Mouse (Mus musculus) testis, postnatal 14 days (tissue): Measurements from ENCODE around the gene Zdhhc4.
A peak's percentile ranks its signal among the peaks of the same experiment; 100 is the strongest.

Source experiments
- DNase-seq: peaks from one replicate; pipeline ENCODE4 v3.0.0; 2021; ENCODE audit warnings: low spot score

Zdhhc4 gene

GRCm38 (mm10) chr5:143328690-143329495 lies at the start of gene Zdhhc4:
Gene Zdhhc4 (minus strand): TSS chr5:143329256.
- DNase-seq: peak; percentile 91

GRCm38 (mm10) chr5:143376156-143376555 lies 47.1 kb upstream of the Zdhhc4 start:
- peak; percentile 52 for DNase-seq

GRCm38 (mm10) chr5:143375242-143375641 lies 46.2 kb upstream of the Zdhhc4 start:
- peak; percentile 67 for DNase-seq

GRCm38 (mm10) chr5:143372818-143373217 lies 43.8 kb upstream of the Zdhhc4 start:
- DNase-seq: no peak

GRCm38 (mm10) chr5:143371146-143371510 lies 42.1 kb upstream of the Zdhhc4 start:
- no peak for DNase-seq

GRCm38 (mm10) chr5:143370416-143371145 lies 41.5 kb upstream of the Zdhhc4 start:
- DNase-seq: no peak

GRCm38 (mm10) chr5:143369611-143370255 lies 40.7 kb upstream of the Zdhhc4 start:
- DNase-seq: no peak

- no peak for DNase-seq
Observed at GRCm38 (mm10) chr5:143367931-143368330, 38.9 kb upstream of the Zdhhc4 start.

GRCm38 (mm10) chr5:143363678-143364615 lies 34.9 kb upstream of the Zdhhc4 start:
- DNase-seq: no peak

- DNase-seq: no peak
Observed at GRCm38 (mm10) chr5:143361428-143361827, 32.4 kb upstream of the Zdhhc4 start.

GRCm38 (mm10) chr5:143360000-143360399 lies 30.9 kb upstream of the Zdhhc4 start:
- DNase-seq: no peak

- DNase-seq: no peak
Observed at GRCm38 (mm10) chr5:143359263-143359662, 30.2 kb upstream of the Zdhhc4 start.

- DNase-seq: no peak
Observed at GRCm38 (mm10) chr5:143357564-143357963, 28.5 kb upstream of the Zdhhc4 start.

GRCm38 (mm10) chr5:143356686-143357388 lies 27.8 kb upstream of the Zdhhc4 start, which contains the start of gene Grid2ip:
Gene Grid2ip (plus strand): TSS chr5:143357338.
- no peak for DNase-seq

- no peak for DNase-seq
Observed at GRCm38 (mm10) chr5:143356017-143356416, 27.0 kb upstream of the Zdhhc4 start.

GRCm38 (mm10) chr5:143346367-143346766 lies 17.3 kb upstream of the Zdhhc4 start:
- DNase-seq: no peak

GRCm38 (mm10) chr5:143339603-143340002 lies 10.5 kb upstream of the Zdhhc4 start:
- DNase-seq: no peak

GRCm38 (mm10) chr5:143336559-143336958 lies 7.5 kb upstream of the Zdhhc4 start:
- DNase-seq: no peak

- no peak for DNase-seq
Observed at GRCm38 (mm10) chr5:143335089-143335460, 6.0 kb upstream of the Zdhhc4 start.

GRCm38 (mm10) chr5:143334418-143335088 lies 5.5 kb upstream of the Zdhhc4 start:
- DNase-seq: no peak
